Mouse (Mus musculus): ENCODE data around the gene Nwd2.

DNA sequence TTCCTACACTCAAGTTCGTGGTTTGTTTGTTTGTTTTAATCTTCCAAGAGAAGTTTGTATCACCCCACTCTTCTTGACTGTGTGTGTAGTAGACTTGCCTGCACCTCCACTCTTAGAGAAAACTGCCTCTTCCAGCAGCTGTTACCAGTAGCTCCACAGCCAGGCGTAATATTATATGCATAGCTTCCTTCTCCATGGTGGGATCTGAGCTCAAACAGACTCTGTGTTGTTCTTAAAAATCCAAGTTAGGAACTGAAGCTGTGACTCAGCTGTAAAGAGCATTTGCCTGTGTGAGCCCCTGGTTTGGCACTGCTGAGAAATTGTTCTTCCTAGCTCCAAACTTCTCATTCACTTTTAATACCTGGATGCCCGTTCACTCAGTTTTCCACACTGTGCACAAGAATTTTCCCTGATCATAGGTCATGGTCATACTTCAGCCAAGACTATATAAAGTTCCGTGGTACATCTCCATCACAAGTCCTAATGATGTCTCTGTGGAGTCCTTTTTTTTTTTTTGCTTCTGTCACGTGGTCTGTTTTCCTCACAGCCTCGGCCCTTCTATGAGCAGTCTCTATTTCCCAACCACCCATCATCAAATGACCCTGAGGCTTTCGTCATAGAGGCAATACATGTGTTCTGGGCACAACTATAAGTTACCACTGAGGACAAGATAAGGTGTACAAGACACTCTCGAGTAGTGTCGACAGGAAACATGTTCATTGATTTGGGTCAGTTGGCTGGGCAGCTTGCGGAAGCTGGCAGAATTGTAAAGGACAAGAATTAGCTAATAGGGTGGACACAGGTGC, 179.7 kb downstream of the Nwd2 start:
- TF ChIP-seq CTCF (IDR thresholded peaks at IDR 0.05; ENCODE audit: insufficient read depth, low read length) (no peak), POLR2A (IDR thresholded peaks at IDR 0.05; ENCODE audit: borderline replicate concordance, extremely low read depth, low read depth, low read length) (no peak)

All from lung, adult 2 months (tissue).